Mouse (Mus musculus) MEL (cell line): ENCODE results near the gene Tsfm. TPM values are rescaled to one million over a fixed set of nuclear protein-coding genes. Genes with fewer than 3 reads are reported as not detected.

Experiments used
- DNase-seq: peaks from one replicate; pipeline ENCODE4 v3.0.0; 2011; ENCODE audit warnings: low read depth, low spot score
- H3K27ac ChIP-seq: 2 replicates; pipeline ENCODE4 v1.5.1; 2012; ENCODE audit warnings: low read depth, mild to moderate bottlenecking, control low read depth, low read length, moderate library complexity; ENCODE audit not compliant: control insufficient read depth
- H3K27me3 ChIP-seq, 2 experiments: fragments of 150-350 bp in 1 of 2; sonication (generic) in 1 of 2; 2 replicates each; pipeline ENCODE4 v1.6.1; 2012; ENCODE audit warnings: low read length in 2 of 2, mild to moderate bottlenecking in 2 of 2, improper control_type of control experiment in 1 of 2, moderate library complexity in 1 of 2; ENCODE audit not compliant: insufficient read depth in 2 of 2, control insufficient read depth in 1 of 2
- H3K36me3 ChIP-seq, 2 experiments: 2 replicates each; pipeline ENCODE4 v1.6.1; 2012 to 2014; ENCODE audit warnings: low read length in 2 of 2, improper control_type of control experiment in 1 of 2, inconsistent platforms in 1 of 2, mild to moderate bottlenecking in 1 of 2; ENCODE audit not compliant: insufficient read depth in 2 of 2, control insufficient read depth in 1 of 2
- H3K4me1 ChIP-seq, 2 experiments: fragments of 150-350 bp in 1 of 2; sonication (generic) in 1 of 2; 2 replicates each; pipeline ENCODE4 v1.6.1; 2012; ENCODE audit warnings: low read length in 2 of 2, improper control_type of control experiment in 1 of 2, mild to moderate bottlenecking in 1 of 2; ENCODE audit not compliant: insufficient read depth in 2 of 2, control insufficient read depth in 1 of 2
- H3K4me3 ChIP-seq, 2 experiments: fragments of 150-350 bp in 1 of 2; sonication (generic) in 1 of 2; 2 replicates each; pipeline ENCODE4 v1.5.1; 2012; ENCODE audit warnings: low read depth in 2 of 2, low read length in 2 of 2, mild to moderate bottlenecking in 2 of 2, moderate library complexity in 2 of 2, control low read depth in 1 of 2, improper control_type of control experiment in 1 of 2; ENCODE audit not compliant: control insufficient read depth in 1 of 2, insufficient read depth in 1 of 2
- H3K79me2 ChIP-seq: 2 replicates; pipeline ENCODE4 v1.6.1; 2012; ENCODE audit warnings: mild to moderate bottlenecking, low read length, moderate library complexity; ENCODE audit not compliant: control insufficient read depth, poor library complexity, insufficient read depth
- H3K9ac ChIP-seq: 2 replicates; pipeline ENCODE4 v1.6.1; 2012; ENCODE audit warnings: low read depth, mild to moderate bottlenecking, control low read depth, low read length, moderate library complexity; ENCODE audit not compliant: control insufficient read depth, poor library complexity, severe bottlenecking
- H3K9me3 ChIP-seq: fragments of 150-350 bp; sonication (generic); replicated peaks from 2 replicates; pipeline ENCODE4 v1.6.1; 2012; ENCODE audit warnings: mild to moderate bottlenecking, low read length, improper control_type of control experiment, moderate library complexity; ENCODE audit not compliant: insufficient read depth
- CHD1 ChIP-seq: IDR thresholded peaks from 2 replicates; pipeline ENCODE4 v1.6.1; 2012; ENCODE audit warnings: low read depth, mild to moderate bottlenecking, inconsistent platforms, low read length, improper control_type of control experiment
- CHD2 ChIP-seq: IDR thresholded peaks from 2 replicates; pipeline ENCODE4 v1.6.1; 2011; ENCODE audit warnings: low read length, improper control_type of control experiment
- CTCF ChIP-seq, 3 experiments: IDR thresholded peaks in 2 of 3; conservative IDR thresholded peaks in 1 of 3; 2 replicates each; pipeline ENCODE4 v1.5.1; 2011 to 2012; ENCODE audit warnings: low read length in 3 of 3, low read depth in 2 of 3, mild to moderate bottlenecking in 2 of 3, improper control_type of control experiment in 1 of 3, inconsistent platforms in 1 of 3, mixed read lengths in 1 of 3, moderate library complexity in 1 of 3; ENCODE audit not compliant: control insufficient read depth in 1 of 3, insufficient read depth in 1 of 3, poor library complexity in 1 of 3, severe bottlenecking in 1 of 3
- E2F4 ChIP-seq: IDR thresholded peaks from 2 replicates; pipeline ENCODE4 v1.6.1; 2011; ENCODE audit warnings: low read depth, low read length, improper control_type of control experiment, borderline replicate concordance
- ETS1 ChIP-seq: IDR thresholded peaks from 2 replicates; pipeline ENCODE4 v1.6.1; 2012; ENCODE audit warnings: low read depth, mild to moderate bottlenecking, inconsistent platforms, low read length, improper control_type of control experiment, moderate library complexity
- GABPA ChIP-seq: IDR thresholded peaks from 2 replicates; pipeline ENCODE4 v1.6.1; 2012; ENCODE audit warnings: low read depth, mild to moderate bottlenecking, inconsistent platforms, low read length, improper control_type of control experiment, moderate library complexity
- HCFC1 ChIP-seq: IDR thresholded peaks from 2 replicates; pipeline ENCODE4 v1.6.1; 2012; ENCODE audit warnings: low read depth, mild to moderate bottlenecking, inconsistent platforms, low read length, improper control_type of control experiment, moderate library complexity
- MAZ ChIP-seq: IDR thresholded peaks from 2 replicates; pipeline ENCODE4 v1.6.1; 2012; ENCODE audit warnings: low read depth, mild to moderate bottlenecking, inconsistent platforms, low read length, improper control_type of control experiment
- MEF2A ChIP-seq: IDR thresholded peaks from 2 replicates; pipeline ENCODE4 v1.6.1; 2014; ENCODE audit warnings: low read depth, mild to moderate bottlenecking, inconsistent platforms, low read length, improper control_type of control experiment; ENCODE audit not compliant: poor library complexity, insufficient replicate concordance, severe bottlenecking; ENCODE audit errors: extremely low read depth
- MXI1 ChIP-seq: IDR thresholded peaks from 2 replicates; pipeline ENCODE4 v1.6.1; 2011; ENCODE audit warnings: mild to moderate bottlenecking, low read depth, low read length, improper control_type of control experiment
- MYB ChIP-seq: IDR thresholded peaks from 2 replicates; pipeline ENCODE4 v1.6.1; 2011; ENCODE audit warnings: mild to moderate bottlenecking, low read depth, low read length, improper control_type of control experiment
- MYC ChIP-seq: IDR thresholded peaks from 2 replicates; pipeline ENCODE4 v1.6.1; 2011; ENCODE audit warnings: low read depth, mild to moderate bottlenecking, low read length, improper control_type of control experiment, moderate library complexity
- NRF1 ChIP-seq: IDR thresholded peaks from 2 replicates; pipeline ENCODE4 v1.6.1; 2014; ENCODE audit warnings: low read depth, mild to moderate bottlenecking, inconsistent platforms, low read length, improper control_type of control experiment, moderate library complexity; ENCODE audit not compliant: poor library complexity, insufficient read depth, severe bottlenecking
- POLR2A ChIP-seq, 2 experiments: IDR thresholded peaks; 2 replicates each; pipeline ENCODE4 v1.6.1; 2011 to 2012; ENCODE audit warnings: low read length in 2 of 2, mild to moderate bottlenecking in 2 of 2, control low read depth in 1 of 2, improper control_type of control experiment in 1 of 2, low read depth in 1 of 2, moderate library complexity in 1 of 2; ENCODE audit not compliant: control insufficient read depth in 1 of 2, insufficient read depth in 1 of 2, poor library complexity in 1 of 2
- POLR2AphosphoS2 ChIP-seq: IDR thresholded peaks from 2 replicates; pipeline ENCODE4 v1.6.1; 2011; ENCODE audit warnings: low read length, improper control_type of control experiment
- POLR2AphosphoS5 ChIP-seq: IDR thresholded peaks from 2 replicates; pipeline ENCODE4 v1.6.1; 2012; ENCODE audit warnings: low read depth, borderline replicate concordance, mild to moderate bottlenecking, inconsistent platforms, low read length, moderate library complexity, mixed read lengths
- RAD21 ChIP-seq: IDR thresholded peaks from 2 replicates; pipeline ENCODE4 v1.6.1; 2011; ENCODE audit warnings: mild to moderate bottlenecking, low read depth, low read length, improper control_type of control experiment
- RCOR1 ChIP-seq: IDR thresholded peaks from 2 replicates; pipeline ENCODE4 v1.6.1; 2012; ENCODE audit warnings: low read depth, mild to moderate bottlenecking, inconsistent platforms, low read length, improper control_type of control experiment
- SMC3 ChIP-seq: IDR thresholded peaks from 2 replicates; pipeline ENCODE4 v1.6.1; 2011; ENCODE audit warnings: low read depth, low read length, improper control_type of control experiment
- TAL1 ChIP-seq: IDR thresholded peaks from 2 replicates; pipeline ENCODE4 v1.6.1; 2012; ENCODE audit warnings: mild to moderate bottlenecking, inconsistent platforms, low read length, moderate library complexity, mixed read lengths
- TCF12 ChIP-seq: IDR thresholded peaks from 2 replicates; pipeline ENCODE4 v1.6.1; 2014; ENCODE audit warnings: low read depth, mild to moderate bottlenecking, inconsistent platforms, low read length, improper control_type of control experiment, moderate library complexity
- UBTF ChIP-seq: IDR thresholded peaks from 2 replicates; pipeline ENCODE4 v1.6.1; 2012; ENCODE audit warnings: low read depth, mild to moderate bottlenecking, inconsistent platforms, low read length, improper control_type of control experiment, moderate library complexity, borderline replicate concordance; ENCODE audit not compliant: insufficient read depth
- USF1 ChIP-seq: IDR thresholded peaks from 2 replicates; pipeline ENCODE4 v1.6.1; 2014; ENCODE audit warnings: low read depth, mild to moderate bottlenecking, inconsistent platforms, low read length, improper control_type of control experiment, moderate library complexity
- USF2 ChIP-seq, 2 experiments: IDR thresholded peaks; 2 replicates each; pipeline ENCODE4 v1.6.1; 2011 to 2012; ENCODE audit warnings: improper control_type of control experiment in 2 of 2, low read length in 2 of 2, borderline replicate concordance in 1 of 2, inconsistent platforms in 1 of 2, low read depth in 1 of 2, mild to moderate bottlenecking in 1 of 2; ENCODE audit not compliant: insufficient read depth in 1 of 2
- ZC3H11A ChIP-seq: IDR thresholded peaks from 2 replicates; pipeline ENCODE4 v1.6.1; 2012; ENCODE audit warnings: low read depth, mild to moderate bottlenecking, inconsistent platforms, low read length, improper control_type of control experiment
- polyA plus RNA-seq, 2 experiments: library from polyadenylated mRNA; stranded (reverse) in 1 of 2; unstranded in 1 of 2; fragments of >175 nt in 1 of 2; fragments of >200 nt in 1 of 2; gene quantifications; 2 replicates each; pipeline versions ENCODE4 v1.2.1 to v1.2.4; 2012; ENCODE audit warnings: low replicate concordance in 2 of 2, low read depth in 1 of 2; ENCODE audit not compliant: insufficient read length in 2 of 2, insufficient read depth in 1 of 2, missing spikeins in 1 of 2
- total RNA-seq: library from RNA; depleted of rRNA; stranded (reverse); fragments of 300-350 nt; gene quantifications from 2 replicates; pipeline ENCODE4 v1.2.3, GENCODE M21; 2012

Tsfm gene
- total and polyA plus RNA-seq, 3 experiments = 84.7 to 90.0 TPM; not detected in 1

- TF ChIP-seq RCOR1 = no peak
- TF ChIP-seq TCF12 = peak; percentile 10; the same call in 1 of the 2 replicates
- TF ChIP-seq, all 39 proteins: peak for 12
These were observed 11.2 kb upstream of the Tsfm start (continued) for GRCm38 (mm10) chr10:127041774-127042338.

GRCm38 (mm10) chr10:127041274-127041766 lies 10.7 kb upstream of the Tsfm start, which contains the start of the genes Mettl1 and Eef1akmt3:
Gene Mettl1 (plus strand): TSS chr10:127041414.
Gene Eef1akmt3 (minus strand): TSS chr10:127041513.
- peak; percentile 61 for DNase-seq
- no peaks in the 10 kb centered on the region for H3K4me1 ChIP-seq
- H3K27ac ChIP-seq = peak within 1 kb of the TSS; percentile 68
- H3K36me3 ChIP-seq = no peaks in the 10 kb centered on the region; a peak in 1 of 4 replicates
- no peaks in the 10 kb centered on the region for H3K9me3 ChIP-seq
- peaks cover 4% of the 10 kb centered on the region; the same call in 1 of the 2 replicates for H3K79me2 ChIP-seq
- TF ChIP-seq UBTF (0 out of 2 replicates have a peak, but pooled peaks have one; percentile 25), POLR2A (IDR thresholded peaks at IDR 0.05; ENCODE audit: control insufficient read depth in 1 of 2, insufficient read depth in 1 of 2, low read depth in 1 of 2, low read length in 2 of 2, poor library complexity in 1 of 2) (0 out of 4 replicates have a peak, but pooled peaks of 1 of the 2 experiments have one; percentile 37), MYB (no peak)
- TF ChIP-seq, all 39 proteins: peak for 2
- peak within 1 kb of the TSS; percentile 98 for H3K9ac ChIP-seq
- H3K27me3 ChIP-seq = no peaks in the 10 kb centered on the region
- H3K4me3 ChIP-seq = peak within 1 kb of the TSS; percentile 88 to 96

- peak overlapping the region; percentile 88 to 96 for H3K4me3 ChIP-seq
- no peaks in the 10 kb centered on the region for H3K27me3 ChIP-seq
- no peaks in the 10 kb centered on the region for H3K9me3 ChIP-seq
- no peaks in the 10 kb centered on the region for H3K4me1 ChIP-seq
- DNase-seq = peak; percentile 51
- H3K79me2 ChIP-seq = peaks cover 4% of the 10 kb centered on the region; the same call in 1 of the 2 replicates
- peak overlapping the region; percentile 98 for H3K9ac ChIP-seq
- no peaks in the 10 kb centered on the region; a peak in 1 of 4 replicates for H3K36me3 ChIP-seq
- no peak overlapping the region for H3K27ac ChIP-seq
- TF ChIP-seq MYC (0 out of 2 replicates have a peak, but pooled peaks have one; percentile 10), CHD1 (no peak), POLR2AphosphoS5 (no peak), USF1 (no peak), USF2 (IDR thresholded peaks at IDR 0.05; ENCODE audit: borderline replicate concordance in 1 of 2, insufficient read depth in 1 of 2, low read depth in 1 of 2, low read length in 2 of 2) (no peak), GABPA (no peak), POLR2A (IDR thresholded peaks at IDR 0.05; ENCODE audit: control insufficient read depth in 1 of 2, insufficient read depth in 1 of 2, low read depth in 1 of 2, low read length in 2 of 2, poor library complexity in 1 of 2) (no peak), ZC3H11A (no peak), TAL1 (no peak), NRF1 (0 out of 2 replicates have a peak, but pooled peaks have one; percentile 19), MAZ (no peak), E2F4 (no peak), HCFC1 (no peak), SMC3 (no peak), ETS1 (no peak), MXI1 (no peak), POLR2AphosphoS2 (no peak), CHD2 (no peak), CTCF (IDR thresholded peaks at IDR 0.05 in 2 of 3, conservative IDR thresholded peaks at IDR 0.05 in 1 of 3; ENCODE audit: control insufficient read depth in 1 of 3, insufficient read depth in 1 of 3, low read depth in 2 of 3, low read length in 3 of 3, poor library complexity in 1 of 3, severe bottlenecking in 1 of 3) (no peak), RAD21 (no peak), MEF2A (no peak)
These were observed 10.1 kb upstream of the Tsfm start for GRCm38 (mm10) chr10:127040569-127041214.
